Mouse (Mus musculus) ovary, postnatal 10 days (tissue): Measurements from ENCODE around the gene Mul1.

Experiments
- DNase-seq: peaks from one replicate; pipeline ENCODE4 v3.0.0; 2022; ENCODE audit warnings: low spot score

Gene Mul1

DNA sequence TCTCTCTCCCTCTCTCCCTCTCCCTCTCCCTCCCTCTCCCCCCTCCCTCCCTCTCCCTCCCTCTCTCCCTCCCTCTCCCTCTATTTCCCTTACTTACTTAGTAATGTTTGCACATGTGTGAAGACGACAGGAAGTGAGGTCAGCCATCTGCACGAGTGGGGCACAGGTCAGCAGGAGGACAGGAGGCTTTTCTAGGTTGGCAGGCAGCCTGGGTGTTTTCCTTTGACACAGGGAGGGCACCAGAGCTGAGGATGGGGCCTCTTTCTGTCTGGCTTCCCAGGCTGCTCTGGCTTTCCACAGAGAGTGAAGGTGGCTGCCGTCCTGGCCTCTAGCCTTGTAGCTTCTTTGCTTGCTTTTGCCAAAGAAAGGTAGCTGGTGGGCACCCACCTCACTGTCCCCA lies 5.6 kb downstream of the Mul1 start:
- no peak for DNase-seq

DNA sequence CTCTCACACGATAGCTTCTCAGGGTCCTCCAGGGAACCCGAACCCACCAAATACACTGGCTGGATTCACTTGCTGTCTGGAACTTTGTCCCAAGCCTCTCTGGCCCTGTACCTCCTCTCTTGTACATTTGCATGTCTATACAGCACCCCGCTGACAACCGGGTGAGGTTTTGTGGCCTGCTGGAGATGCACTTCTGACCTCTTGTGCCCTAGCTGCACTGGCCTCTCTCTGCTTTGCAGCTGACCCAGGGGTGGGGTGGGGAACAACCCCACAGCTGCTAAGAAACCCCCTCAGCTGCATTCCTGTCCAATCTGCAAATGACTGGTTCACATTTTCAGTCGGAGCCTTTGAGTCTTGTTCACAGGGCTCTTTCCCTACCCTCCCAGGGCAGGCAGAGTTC lies 10.5 kb downstream of the Mul1 start:
- no peak for DNase-seq

DNA sequence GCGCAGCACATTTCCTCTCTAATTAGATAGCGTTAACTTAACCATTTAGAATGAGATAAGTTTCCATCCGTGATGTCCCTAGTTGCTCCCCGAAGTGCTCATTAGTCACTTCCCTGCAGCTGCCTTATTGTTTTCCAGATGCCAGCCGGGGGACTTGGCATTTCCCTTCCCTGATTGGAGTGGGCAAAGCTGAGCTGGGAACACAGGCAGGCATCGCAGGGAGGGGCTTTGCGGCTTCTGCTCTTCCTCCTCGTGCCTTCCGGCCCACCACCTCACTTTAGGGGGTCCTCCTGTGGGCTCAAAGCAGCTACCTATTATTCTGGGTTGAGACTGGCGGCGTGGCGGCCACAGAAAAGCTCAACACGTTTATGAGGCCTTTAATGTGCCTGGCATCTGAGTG lies 12.5 kb downstream of the Mul1 start:
- no peak for DNase-seq

DNA sequence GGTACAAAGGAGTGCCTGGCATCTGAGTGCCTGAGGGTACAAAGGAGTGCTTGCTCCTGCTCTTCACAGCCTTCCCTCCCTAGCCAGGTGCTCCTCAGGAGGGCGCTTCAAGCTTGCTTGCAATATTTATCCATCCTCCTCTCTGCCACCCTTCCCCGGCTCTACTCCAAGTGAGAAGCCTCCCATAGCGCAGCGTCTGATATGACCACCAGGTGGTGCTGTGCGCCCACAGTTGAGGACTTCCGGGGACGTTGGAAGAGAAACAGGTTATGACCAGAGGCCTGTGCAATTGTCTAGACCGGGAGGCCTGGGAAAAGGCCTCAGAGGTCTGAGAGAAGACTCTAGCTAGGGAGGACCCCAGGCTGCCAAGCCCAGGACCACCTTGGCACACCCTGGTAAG lies 12.9 kb downstream of the Mul1 start:
- DNase-seq = peak; percentile 91

DNA sequence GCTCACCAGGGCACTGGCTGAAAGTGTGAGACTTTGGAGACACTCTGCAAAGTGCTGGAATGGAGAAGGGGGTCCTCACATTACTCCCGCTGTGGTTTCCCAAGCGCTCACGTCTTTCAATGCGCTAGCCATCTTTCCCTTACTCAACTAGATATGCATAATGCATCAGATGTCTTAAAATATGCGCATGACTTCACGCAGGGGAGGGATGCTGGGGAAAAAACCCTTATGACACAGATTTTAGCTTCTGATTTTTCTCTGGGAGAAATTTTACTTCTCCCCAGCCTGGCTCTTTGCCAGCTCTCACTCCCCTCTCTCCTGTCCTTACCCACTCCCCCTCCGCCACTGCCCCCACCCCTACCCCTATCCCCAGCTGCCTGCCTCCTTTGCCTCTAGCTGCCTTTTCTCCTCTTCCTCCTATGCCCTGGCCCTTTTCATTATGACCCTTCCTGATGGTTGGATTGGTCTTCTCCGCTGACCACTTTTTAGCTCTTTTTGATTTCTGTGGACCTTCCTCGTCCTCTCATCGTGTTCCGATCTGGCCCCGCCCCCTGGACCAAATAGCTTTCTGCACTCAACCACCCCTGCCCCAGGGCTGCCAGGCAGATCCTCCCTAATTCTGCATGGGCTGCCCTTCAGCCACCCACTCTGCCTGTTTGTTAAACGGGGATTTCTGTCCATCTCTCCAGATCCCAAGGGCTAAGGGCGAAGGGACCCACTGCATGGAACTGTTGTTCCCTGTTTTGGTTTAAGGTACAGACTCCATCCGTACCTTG lies 13.5 kb downstream of the Mul1 start:
- DNase-seq = no peak

DNA sequence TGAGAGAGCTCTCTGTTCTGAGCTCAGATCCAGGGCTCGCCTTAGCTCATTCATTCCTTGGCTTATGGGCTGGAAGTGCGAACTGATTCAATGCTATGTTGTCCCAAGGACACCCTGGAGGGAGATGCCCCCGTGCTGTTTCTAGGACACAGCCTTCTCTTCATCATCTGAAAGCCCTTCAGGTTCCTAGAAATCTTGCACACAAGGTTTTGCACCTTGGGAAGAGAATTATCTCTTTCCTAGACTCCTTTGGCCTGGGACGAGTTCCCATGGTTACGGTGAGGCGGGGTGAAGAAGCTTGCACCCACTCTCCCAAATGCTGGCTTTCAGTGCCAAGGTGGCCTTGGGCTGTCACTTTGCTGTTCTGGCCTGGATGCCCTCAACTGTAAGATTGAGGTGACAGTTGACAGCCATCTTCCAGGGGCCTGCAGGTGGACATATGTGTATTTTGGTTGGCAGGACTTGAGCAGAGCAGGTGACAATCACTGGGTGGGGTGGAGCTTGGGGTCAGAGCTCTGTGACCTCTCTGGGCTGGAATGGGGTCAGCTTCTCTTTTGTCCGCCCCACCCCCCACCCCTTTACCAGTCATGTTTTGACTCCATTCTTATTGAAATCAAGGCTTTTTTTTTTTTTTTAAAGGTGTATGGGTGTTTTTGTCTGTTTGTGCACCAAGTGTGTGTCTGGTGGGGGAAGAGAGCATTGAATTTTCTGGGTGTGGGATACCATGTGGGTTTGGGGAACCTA lies 14.6 kb downstream of the Mul1 start:
- no peak for DNase-seq

DNA sequence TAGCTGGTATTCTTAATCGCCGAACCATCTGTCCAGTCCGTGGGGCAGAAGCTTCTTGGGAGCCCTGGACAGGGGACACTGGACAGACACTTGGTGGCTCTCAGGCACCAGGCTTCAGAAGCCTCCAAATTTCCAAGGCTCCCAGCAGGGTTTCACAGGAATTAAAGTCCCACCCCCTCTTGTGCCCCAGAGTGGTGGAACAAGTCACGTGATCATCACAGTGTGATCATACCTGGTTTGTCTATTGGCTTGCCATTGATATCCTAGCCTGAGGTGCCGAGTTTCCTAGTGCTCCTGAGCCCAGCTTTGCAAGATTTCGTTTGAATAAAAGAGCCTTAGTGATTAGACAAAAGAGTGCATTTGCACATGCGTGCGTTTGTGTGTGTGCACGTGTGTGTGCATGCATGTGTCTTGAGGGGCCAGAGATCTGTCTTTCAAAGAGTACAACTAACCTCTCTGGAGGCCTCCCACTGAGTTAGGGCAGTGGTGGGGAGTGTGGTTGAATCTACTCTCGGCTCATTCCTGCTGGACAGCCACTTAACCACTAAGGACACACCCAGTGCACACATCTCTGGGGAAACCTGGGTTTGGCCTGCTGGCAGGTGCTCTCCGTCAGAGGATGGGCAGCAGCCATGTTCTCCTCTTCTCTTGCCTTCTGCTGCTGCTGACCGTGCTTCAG lies 15.3 kb downstream of the Mul1 start:
- no peak for DNase-seq

DNA sequence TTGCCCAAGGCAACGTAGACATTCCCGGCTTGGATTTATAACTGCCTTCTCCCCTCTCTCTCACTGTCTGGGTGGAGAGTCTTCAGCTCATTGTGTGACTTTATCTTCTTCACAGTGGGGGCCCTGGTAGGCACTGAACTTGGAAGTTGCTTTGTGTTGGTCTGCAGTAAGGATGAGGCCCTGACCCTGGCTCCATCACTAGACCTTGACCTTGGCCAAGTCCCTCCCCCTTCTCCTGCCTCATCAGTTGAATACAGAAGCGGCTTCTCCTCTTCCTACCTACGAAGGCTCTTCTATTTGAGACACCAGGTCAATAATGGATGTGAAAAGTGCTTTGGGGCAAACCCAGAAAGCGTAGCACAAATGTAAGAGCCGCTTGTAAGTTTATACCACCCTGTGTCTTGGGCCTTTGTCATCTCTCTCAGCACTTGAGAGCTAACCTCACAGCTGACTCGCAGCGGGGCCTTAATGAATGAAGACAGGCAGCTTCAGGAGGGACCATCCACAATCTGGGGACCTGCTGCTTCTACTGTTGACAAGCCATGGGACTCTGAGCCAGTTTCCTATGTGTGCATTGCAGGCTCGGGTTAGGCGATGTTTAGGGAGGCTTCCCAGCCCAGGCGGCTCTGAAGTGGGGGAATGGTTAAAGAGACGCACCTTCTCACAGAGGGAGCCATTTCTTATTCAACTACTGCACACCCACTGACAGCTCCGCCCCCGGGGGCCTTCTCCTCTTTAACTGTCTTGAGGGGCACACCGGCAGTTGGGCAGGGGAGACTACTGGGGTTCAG lies 18.0 kb downstream of the Mul1 start:
- DNase-seq = no peak

DNA sequence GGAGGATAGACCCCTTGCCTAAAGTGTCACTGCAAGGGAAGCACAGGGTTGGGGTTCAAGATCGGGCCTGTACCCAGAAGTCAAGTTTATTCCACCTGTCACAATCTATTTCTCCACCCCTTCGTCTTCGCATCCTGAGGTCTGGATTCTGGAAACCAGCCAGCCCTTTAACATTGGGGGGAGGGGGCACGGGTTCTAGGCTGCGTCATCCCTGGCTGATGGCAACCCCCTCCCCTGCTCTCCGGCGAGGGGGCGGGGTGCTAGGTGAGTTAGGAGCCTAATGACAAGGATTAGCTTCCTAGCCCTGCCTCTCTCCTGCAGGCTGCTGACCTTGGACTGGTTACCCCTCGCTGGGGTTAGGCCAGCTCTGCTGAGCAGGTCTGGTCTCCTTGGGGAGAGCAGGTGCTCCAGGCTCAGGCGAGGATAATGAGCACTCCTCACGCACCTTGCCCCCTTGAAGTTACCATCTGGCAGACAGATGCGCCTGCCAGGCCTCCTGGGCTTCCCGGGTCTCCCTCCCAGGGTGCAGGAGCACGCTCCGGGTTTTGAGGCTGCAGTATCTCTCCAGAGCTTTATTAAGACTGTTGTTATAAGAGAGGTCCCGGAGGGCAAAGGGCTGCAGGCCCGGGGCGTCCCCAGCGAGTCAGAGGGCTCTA lies 18.8 kb downstream of the Mul1 start:
- DNase-seq = no peak

DNA sequence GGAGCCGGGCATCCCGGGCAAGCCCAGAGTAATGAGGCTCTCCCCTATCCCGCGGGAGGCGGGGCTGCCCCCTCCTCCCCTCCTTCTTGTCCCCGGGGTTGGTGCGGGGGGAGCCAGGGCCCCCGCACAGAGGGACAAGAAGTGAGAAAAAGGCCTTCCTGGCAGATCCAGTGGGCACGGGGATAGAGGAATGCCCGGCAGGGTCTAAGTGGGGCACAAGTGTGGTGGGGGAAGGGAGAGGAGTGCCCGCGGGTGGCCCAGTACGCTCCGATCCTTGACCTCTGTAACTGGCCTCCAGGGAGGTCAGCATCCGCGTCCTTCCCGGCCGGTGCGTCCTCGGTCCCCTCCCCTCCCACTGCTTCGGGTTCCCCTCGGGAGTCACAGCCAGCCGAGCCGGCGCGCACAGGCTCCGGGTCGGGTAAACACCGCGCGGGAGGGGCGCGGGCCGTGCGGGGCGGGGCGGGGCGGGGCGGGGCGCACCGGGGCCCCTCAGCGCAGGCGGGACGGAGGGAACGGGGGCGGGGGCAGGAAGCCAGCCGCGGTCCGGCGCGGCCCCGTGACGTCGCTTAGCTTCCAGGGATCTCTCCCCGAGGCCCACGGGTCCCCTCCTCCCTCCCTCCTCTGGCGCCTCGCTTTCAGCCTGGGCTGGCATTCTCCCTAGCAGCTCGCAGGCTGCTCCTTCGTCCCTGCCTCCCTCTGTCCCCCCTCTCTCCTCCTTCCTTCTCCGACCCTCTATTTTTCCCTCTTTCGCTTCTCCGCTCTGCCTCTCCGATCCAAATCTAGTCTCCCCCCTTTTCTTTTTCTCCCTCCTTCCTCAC lies 19.5 kb downstream of the Mul1 start, which contains the start of gene Camk2n1:
Gene Camk2n1, plus strand, starts transcription at position 562 of the 818 bp plus-strand sequence.
- peak; percentile 36 for DNase-seq

DNA sequence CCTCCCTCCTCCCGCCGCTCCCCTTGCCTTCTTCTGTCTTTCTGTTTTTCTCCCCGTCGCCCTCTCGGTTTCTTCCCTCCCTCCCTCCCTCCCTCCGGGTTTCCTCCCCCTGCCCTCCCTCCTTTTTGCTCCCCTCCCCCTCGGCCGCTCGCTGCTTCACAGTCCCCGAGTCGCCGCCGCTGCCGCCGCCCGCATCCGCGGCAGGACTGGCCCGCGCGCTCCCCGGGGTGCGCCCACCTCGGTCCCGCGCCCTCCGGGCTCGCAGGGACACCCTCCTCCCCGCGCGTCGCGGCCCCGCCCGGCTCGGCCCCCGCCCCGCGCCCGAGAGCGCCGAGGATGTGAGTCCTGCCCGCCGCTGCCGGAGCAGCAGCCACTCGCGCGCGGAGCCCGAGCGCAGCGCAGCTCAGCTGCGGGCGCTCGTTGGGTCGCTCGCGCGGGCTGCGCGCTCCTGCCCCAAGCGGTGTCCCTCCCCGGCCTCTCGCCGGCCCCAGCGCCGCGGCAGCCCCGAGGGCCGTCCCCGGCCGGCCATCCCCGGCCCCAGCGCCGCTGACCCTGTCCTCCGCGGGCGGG lies 20.2 kb downstream of the Mul1 start:
- DNase-seq = peak; percentile 47

DNA sequence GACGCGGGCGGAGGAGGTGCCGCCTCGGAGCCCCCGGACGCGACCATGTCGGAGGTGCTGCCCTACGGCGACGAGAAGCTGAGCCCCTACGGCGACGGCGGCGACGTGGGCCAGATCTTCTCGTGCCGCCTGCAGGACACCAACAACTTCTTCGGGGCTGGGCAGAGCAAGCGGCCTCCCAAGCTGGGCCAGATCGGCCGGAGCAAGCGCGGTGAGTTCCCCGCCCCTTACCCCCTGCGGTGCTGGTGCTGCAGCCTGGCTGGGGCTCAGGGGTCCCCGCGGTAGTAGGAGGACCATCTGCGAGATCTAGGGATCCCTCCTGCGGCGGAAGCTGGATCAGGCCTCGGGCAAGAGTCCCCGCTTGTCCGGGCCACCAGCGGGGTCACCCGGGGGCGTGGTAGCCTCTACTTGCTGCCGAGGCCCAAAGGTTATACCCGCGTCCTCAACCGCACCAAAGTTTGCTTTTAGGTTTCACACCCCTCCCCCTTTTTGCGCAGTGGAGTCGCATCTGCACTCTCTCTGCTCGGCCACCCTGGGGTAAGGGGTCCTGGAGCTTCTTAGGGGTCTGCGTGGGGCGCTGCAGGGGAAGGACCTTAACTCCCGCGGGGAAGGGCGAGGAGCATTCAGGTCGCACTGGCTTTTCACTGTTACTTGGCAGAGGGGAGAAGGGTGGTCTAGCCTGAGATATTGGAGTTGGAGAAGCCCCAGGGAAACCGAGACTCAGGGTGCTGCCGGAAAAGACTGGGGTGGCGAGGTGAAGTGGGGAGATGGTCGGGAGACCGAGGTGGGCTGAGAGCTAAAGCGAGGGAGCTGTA lies 20.9 kb downstream of the Mul1 start:
- DNase-seq = peak; percentile 24

DNA sequence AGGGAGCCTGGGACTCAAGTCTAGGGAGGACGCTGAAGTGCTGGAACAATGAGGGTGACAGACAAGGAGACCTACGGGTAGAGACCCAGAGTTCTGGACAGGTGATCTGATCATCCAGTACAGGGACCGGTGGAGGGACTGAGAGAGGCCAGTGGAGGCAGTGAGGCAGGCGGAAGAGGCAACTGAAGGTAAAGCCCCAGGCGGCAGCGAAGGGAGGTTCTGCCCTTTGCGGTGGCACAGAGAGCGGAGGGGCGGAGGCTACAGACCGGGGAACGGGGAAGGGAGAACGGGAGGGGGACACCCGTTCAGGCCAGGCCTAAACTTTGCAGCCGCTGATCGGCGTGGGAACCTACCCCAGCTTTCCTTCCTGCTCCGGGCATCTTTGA lies 21.5 kb downstream of the Mul1 start:
- DNase-seq = no peak

DNA sequence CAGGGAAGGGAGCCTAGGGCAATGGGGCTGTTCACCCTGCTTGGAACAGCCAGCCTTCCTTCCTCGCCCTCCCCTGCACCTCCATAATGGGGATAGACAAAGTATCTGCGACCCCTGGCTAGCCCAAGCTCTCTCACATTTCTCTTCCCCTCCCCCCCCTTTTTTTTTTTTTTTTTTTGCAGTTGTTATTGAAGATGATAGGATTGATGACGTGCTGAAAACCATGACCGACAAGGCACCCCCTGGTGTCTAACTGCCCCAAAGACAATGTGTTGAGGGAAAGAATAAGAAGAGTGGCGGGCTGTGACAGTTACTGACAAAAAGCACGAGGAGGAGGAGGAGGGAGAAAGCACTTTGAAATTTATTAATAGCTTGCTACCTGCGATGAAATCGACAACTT lies 22.1 kb downstream of the Mul1 start:
- DNase-seq = no peak

DNA sequence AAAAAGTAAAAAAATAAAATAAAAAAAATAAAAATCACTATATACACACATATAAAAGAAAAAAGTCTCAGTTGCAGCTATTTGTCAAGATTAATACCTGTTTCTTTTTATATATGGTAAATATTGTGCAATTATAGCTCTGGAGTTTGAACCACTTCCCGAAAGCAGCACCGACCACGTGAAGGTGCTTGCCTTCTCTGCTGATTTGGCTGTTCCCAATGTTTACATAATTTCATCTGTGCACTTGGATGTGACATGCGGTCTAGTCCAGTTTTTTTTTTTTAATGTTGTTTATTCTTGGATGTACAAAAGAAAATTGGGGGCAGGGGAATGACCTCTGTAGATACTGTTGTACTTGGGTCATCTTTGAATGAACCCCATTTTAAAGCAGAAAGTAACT lies 22.6 kb downstream of the Mul1 start:
- no peak for DNase-seq

DNA sequence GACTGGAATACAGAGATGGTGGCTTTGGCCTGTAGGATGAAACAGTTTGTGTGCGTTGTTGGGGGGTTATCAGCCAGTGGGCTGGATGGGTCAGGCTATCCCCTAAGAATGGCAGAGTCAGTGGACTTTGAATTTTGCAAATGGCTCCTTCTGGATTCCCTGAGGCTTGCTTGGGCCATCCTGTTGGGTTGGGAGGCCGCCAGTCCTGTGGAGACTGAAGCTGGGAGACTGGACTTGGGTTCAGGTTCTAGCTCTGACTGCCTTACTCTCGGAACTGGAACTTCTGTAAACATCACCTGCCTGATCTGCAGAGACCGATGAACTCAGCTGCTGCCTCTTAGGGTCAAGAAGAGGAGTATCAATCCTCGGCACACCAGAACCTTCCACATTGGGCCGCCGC lies 23.7 kb downstream of the Mul1 start:
- DNase-seq = no peak

DNA sequence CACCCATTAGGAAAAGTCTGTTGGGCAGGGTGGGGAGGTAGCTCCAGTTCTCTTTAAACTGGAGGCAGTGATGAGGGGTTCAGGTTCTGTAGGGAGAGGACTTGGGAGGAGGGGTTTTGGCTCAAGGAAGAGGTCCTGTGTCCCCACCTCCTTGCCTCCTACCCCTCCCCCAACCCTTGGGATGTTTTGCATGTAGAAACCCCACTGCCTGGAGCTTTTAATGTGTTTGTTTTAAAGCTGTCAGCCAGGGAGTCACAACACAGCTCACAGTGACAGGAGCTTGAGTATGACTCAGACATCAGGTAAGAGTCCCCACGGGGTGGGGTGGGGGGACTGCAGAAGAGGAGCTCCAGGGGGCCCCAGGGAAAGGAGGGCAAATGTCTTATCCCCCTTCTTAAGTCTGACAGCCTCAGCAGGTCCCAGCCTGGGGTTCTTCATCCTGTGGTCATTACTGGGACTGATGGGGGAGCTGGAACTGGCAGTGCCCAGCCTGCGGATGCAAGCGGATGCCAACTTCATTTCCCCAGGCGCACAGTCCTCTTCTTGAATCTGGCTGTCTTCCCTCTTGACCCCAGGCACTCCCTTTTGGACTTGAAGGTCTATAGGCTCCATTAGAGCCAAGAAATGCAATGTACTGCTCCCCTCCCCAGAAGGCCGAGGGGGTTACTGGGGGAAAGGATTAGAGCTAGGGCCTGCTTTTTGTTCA lies 24.4 kb downstream of the Mul1 start:
- DNase-seq = no peak

DNA sequence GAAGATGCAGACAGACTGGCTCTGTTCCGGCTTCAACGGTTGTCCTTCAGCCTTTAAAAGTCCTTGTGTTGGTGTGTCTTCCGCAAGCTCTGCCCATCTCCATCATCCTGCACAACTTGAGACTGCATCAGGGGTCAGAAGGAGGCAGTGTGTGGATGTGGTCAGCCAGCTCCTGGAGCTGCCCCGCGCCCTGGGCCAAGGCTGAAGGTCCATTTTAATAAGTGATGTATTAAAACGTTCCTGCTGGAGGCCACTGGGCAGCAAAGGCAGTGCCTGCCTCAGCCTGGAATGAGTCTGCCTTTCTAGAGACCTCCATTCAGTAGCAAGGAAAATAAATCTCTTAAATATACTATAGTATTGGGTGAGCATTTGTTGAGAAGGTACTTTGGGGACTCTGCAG lies 25.3 kb downstream of the Mul1 start:
- DNase-seq = no peak

DNA sequence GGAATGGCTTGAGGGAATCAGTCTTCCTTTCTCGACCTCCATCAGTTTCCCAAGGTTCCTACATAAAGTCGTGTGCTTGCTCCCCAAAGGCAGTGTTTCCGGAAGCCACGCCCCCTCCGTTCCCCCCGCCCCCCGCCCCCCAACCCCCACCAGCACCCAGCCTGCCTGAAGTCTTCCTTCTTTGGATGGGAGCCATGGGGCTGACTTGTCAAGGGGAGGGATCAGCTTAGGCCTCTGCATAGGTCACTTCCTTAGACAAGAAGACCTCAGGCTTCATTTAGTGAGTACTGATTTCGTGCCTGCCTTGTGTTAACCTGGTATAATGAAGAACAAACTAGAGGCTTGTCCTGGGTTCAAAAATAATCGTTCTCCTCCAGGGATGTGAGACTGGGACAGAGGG lies 26.4 kb downstream of the Mul1 start:
- no peak for DNase-seq
